Mouse (Mus musculus) ES-E14 (cell line): ENCODE data around the gene Serinc3.

Experiments
- CHD2 ChIP-seq: IDR thresholded peaks from 2 replicates; pipeline ENCODE4 v1.6.1; 2014; ENCODE audit warnings: mild to moderate bottlenecking, low read depth, low read length, inconsistent platforms
- HCFC1 ChIP-seq: IDR thresholded peaks from 2 replicates; pipeline ENCODE4 v1.6.1; 2012; ENCODE audit warnings: low read length, inconsistent platforms, borderline replicate concordance; ENCODE audit not compliant: insufficient read depth
- MAFK ChIP-seq: IDR thresholded peaks from 2 replicates; pipeline ENCODE4 v1.6.1; 2014; ENCODE audit warnings: mild to moderate bottlenecking, low read depth, low read length, inconsistent platforms; ENCODE audit not compliant: insufficient read depth
- ZC3H11A ChIP-seq: IDR thresholded peaks from 2 replicates; pipeline ENCODE4 v1.6.1; 2012; ENCODE audit warnings: low read depth, mild to moderate bottlenecking, inconsistent platforms, low read length, borderline replicate concordance
- ZNF384 ChIP-seq: IDR thresholded peaks from 2 replicates; pipeline ENCODE4 v1.6.1; 2012; ENCODE audit warnings: low read depth, low read length, inconsistent platforms

- TF ChIP-seq ZNF384 (no peak), CHD2 (no peak), ZC3H11A (no peak), HCFC1 (peak; percentile 67; the same call in 1 of the 2 replicates), MAFK (no peak)
Measured at GRCm38 (mm10) chr2:163657975-163658886, 13.3 kb upstream of the Serinc3 start, which contains the start of gene Pkig.
